Mouse (Mus musculus) megakaryocyte-erythroid progenitor cell, adult 5-6 weeks (primary cell): ENCODE measurements around the gene Ebf3. TPM values are rescaled to one million over a fixed set of nuclear protein-coding genes. Genes with fewer than 3 reads are reported as not detected.

Experiments
- ATAC-seq: replicated peaks from 2 replicates; pipeline ENCODE4 v1.8.0; 2016; ENCODE audit warnings: mild to moderate bottlenecking, inconsistent platforms; ENCODE audit not compliant: severe bottlenecking, poor library complexity, low FRiP score, low TSS enrichment
- total RNA-seq, 2 experiments: library from RNA; stranded (forward) in 1 of 2; stranded (reverse) in 1 of 2; fragments of 200-1000, 215-1000 nt in 1 of 2; fragments of >200 nt in 1 of 2; fragmentation: Nextera tagmentation in 1 of 2; gene quantifications; 2 replicates each; pipeline ENCODE4 v1.2.3; 2014 to 2017

Gene Ebf3
- total RNA-seq, 2 experiments from 2014 or later, result not detected

- ATAC-seq, result no peak
Measured at GRCm38 (mm10) chr7:137295612-137296011, 18.6 kb downstream of the Ebf3 start.

- ATAC-seq, result no peak
Measured at GRCm38 (mm10) chr7:137294446-137294845, 19.8 kb downstream of the Ebf3 start.

GRCm38 (mm10) chr7:137289290-137289957 is 24.8 kb downstream of the Ebf3 start:
- ATAC-seq, result no peak

DNA sequence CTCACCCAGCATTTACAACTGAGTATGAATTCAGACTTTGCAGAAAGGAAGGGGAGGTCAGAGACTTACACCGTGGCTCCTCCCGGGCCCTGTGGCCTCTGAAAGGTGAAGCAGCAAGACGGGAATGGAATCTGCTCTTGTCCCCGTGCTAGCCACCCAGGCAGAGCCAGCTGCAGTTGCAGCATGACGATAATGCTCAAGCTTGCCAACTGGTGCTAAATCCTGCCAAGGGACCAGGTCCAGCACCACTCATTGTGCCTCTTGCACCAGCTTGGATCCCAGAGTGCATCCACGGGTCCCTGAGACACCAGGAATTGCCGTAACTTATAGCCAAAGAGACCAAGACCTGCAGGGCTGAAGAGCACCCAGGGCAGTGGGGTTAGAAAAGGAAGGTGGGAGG is 36.1 kb downstream of the Ebf3 start:
- ATAC-seq, result no peak

DNA sequence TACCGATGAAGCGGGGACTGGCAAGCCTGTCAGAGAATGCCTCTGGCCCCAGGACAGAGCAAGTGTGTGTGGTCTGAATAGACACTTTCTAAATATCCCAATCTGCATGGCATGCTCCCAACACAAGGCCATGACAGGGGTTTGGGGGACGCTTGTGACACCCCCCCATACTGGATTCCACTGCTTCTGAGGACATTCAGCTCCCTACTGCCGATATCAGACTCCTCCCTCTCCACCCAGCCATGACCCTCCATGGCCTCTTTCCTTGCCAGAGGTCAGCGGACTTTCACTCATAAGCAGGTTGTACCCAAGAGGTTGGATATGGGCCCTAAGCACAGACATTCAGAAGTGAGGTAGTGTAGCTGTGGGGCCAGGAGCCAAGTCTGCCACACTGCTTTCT is 36.5 kb downstream of the Ebf3 start:
- ATAC-seq, result no peak

DNA sequence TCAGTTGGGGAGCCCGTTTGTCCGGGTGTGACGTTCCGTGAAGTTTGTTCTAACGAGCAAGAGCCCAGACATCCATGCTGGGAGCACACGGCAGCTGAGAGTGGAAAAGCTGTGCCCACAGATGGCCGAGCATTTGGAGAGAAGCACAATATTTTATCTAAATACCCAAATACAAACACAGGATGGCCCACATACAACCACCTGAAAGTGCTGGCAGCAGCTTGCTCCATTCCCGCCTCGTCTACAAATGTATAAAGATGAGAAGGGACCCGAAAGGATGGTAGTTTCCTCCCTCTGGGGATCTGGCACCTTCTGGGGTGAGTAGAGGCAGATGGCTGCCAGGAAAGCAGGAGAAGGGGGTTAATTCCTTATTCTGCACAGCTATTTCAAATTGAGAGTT is 42.0 kb downstream of the Ebf3 start:
- ATAC-seq, result no peak

- ATAC-seq, result no peak
Measured at GRCm38 (mm10) chr7:137268452-137269155, 45.6 kb downstream of the Ebf3 start.

GRCm38 (mm10) chr7:137267441-137267840 is 46.8 kb downstream of the Ebf3 start:
- no peak for ATAC-seq

GRCm38 (mm10) chr7:137266575-137266974 is 47.7 kb downstream of the Ebf3 start:
- no peak for ATAC-seq

GRCm38 (mm10) chr7:137262330-137262729 is 51.9 kb downstream of the Ebf3 start:
- ATAC-seq, result no peak

- ATAC-seq, result peak; percentile 87
Measured at GRCm38 (mm10) chr7:137246213-137246872, 67.9 kb downstream of the Ebf3 start.

GRCm38 (mm10) chr7:137244839-137245238 is 69.4 kb downstream of the Ebf3 start:
- ATAC-seq, result no peak

GRCm38 (mm10) chr7:137240481-137240880 is 73.8 kb downstream of the Ebf3 start:
- ATAC-seq, result no peak

DNA sequence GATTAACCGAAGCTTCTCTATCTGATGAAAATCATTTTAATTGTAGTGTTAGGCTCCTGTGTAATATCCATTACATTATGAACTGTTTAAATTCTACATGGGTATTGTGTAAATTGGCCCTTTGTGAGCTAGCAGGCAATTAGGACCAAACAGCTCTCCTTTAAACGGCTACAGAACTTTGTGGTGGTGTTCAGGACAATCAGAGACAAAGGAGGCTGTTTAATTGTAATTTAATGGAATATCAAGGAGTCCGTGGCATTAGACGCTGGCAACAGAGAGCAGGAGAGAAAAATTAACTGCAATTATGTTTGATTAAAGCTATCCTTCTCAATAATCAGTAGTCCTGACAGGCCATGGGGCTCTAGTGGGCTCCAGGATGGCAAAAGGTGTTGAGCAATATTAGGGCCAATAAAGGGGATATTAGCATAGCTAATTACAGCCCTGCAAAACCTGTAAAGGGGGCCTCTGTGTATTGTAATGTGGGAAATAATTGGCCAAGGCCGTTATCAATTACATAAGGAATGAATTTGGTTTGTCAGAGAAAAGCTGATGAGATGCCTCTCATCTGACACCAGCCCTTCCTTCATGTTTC is 74.6 kb downstream of the Ebf3 start:
- no peak for ATAC-seq

DNA sequence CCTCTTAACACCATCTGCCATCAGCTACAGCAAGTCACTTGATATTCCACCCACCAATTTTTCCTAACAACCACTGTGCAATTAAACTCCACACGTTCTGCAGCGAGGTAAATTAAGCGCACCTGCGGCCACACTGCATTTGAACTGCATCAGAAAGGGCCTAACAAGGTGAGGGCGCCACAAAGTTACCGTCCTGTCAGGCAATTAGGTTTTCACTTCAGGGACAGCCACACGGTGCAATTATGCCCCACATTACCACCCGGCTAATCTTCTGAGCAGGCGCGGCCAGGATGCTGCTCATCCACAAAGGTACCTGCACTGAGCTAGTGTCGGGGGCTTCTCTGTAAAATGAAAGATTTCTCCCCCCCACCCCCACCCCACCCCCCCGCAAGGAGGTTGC is 76.8 kb downstream of the Ebf3 start:
- ATAC-seq, result no peak

- no peak for ATAC-seq
Measured at GRCm38 (mm10) chr7:137223823-137224222, 90.4 kb downstream of the Ebf3 start.

DNA sequence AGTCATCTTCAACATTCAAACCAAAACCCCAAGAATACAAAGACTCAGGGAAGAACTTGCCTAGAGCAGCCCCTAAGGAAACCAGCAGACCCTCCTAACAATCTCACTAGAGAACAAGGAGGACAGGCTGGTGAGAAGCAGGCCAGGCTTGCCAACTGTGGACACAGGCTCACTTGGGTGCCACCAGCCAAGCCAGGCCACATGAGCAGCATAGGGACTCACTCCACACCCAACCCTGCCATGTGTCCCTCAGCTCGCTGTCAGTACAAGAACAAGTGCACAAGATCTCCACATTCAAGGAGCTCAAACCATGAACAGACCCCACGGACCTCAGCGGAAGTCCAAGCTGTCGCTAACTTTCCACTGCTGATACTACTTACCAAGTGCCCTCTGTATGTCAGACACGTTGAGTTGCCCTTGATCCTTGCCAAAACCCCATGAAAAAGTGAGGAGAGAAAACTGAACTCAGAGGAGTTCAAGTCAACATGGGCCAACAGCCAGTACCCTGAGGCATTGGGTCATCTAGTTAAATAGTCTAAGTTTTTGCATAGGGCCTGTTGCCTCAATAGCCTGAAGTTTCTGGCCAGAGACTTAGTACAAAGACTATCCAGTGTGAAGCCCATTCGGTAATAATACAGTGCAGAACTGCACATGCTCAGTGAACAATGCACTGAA is 91.3 kb downstream of the Ebf3 start:
- ATAC-seq, result no peak

DNA sequence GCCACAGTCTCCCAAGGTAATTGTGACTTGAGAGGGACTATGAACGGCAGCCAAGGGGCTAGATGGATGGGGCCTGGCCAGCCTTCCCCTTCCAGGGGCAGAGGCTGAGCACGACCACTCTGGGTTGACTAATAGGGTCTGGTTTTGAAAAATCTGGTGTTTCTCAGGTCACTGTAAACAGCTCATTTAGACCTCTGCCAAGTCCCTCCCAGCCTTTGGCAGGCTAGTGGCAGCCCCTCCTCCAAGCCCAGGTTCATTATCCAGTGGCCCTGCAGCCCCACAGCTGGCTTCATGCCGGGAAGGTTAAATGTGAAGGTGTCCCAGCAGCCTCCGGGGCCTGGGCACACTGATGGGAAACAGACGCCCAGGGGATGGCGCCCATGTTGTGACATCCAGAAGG is 92.6 kb downstream of the Ebf3 start:
- no peak for ATAC-seq

DNA sequence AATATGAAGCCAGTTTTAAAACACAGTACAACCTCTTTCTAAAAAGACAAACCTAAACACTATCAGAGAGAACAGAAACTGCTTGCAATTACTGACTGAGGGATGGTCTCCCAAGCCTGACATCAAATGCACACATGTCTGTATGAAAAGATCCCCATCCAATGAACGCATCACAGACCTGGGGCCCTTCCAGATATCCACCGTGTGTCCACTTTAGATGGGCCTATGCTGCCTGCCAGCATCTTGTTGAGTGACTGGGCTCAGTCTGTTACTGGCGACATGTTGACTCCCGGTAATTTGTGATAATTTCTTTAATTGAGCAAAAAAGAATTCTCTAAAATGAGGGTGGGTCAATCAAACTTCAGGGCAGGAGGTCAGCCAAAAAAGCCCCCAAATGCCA is 93.8 kb downstream of the Ebf3 start:
- no peak for ATAC-seq

DNA sequence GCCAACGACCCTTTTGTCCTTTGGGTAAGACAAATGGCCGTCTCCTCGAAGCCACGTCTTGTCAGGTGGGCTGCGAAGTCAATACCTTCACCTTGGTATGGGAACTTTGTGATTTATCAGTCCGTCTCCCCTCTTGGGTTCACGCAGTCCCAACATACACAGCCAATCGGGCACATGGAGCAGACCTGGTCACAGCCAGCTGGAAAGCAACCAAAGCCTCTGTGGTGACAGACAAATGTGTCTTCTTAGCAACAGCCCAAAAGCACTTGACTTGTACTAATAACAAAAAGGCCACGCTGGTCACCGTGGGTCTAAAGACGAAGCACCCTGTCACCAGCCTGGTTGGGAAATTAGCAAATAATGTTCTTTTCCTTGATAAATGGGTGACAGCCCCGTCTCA is 95.5 kb downstream of the Ebf3 start:
- no peak for ATAC-seq
